Mouse (Mus musculus) NIH3T3 (cell line): ENCODE measurements at regions not wholly inside any gene's neighbourhood (a gene's known extent, or its start where the extent isn't known, plus 50 kb on each side); places are given as distances from the start of the nearest gene placed in this dataset.

ENCODE experiments used
- DNase-seq: peaks from one replicate; pipeline ENCODE4 v3.0.0-alpha.2; 2012; ENCODE audit warnings: low read depth

- peak; percentile 50 for DNase-seq
These were observed 144.5 kb downstream of the Ttc32 start for GRCm38 (mm10) chr12:9174327-9174726.

- peak; percentile 71 for DNase-seq
These were observed 146.4 kb downstream of the Ttc32 start for GRCm38 (mm10) chr12:9176198-9176597.

GRCm38 (mm10) chr12:9178626-9179025 is 148.8 kb downstream of the Ttc32 start:
- peak; percentile 48 for DNase-seq

- no peak for DNase-seq
These were observed 150.9 kb downstream of the Ttc32 start for GRCm38 (mm10) chr12:9180677-9181076.

- peak; percentile 20 for DNase-seq
These were observed 161.9 kb downstream of the Ttc32 start for GRCm38 (mm10) chr12:9191721-9192120.

GRCm38 (mm10) chr12:9199321-9199720 is 169.5 kb downstream of the Ttc32 start:
- peak; percentile 28 for DNase-seq

- DNase-seq: no peak
These were observed 182.4 kb downstream of the Ttc32 start for GRCm38 (mm10) chr12:9212211-9212610.

- DNase-seq: peak; percentile 56
These were observed 195.2 kb downstream of the Ttc32 start for GRCm38 (mm10) chr12:9224971-9225370.

GRCm38 (mm10) chr12:9227901-9228300 is 198.1 kb downstream of the Ttc32 start:
- no peak for DNase-seq

- peak; percentile 49 for DNase-seq
These were observed 198.7 kb downstream of the Ttc32 start for GRCm38 (mm10) chr12:9228486-9228885.

GRCm38 (mm10) chr12:9229981-9230380 is 200.2 kb downstream of the Ttc32 start:
- DNase-seq: peak; percentile 44

GRCm38 (mm10) chr12:9230576-9230975 is 200.8 kb downstream of the Ttc32 start:
- no peak for DNase-seq

GRCm38 (mm10) chr12:9232431-9232830 is 202.6 kb downstream of the Ttc32 start:
- peak; percentile 79 for DNase-seq

- no peak for DNase-seq
These were observed 206.1 kb downstream of the Ttc32 start for GRCm38 (mm10) chr12:9235866-9236265.

GRCm38 (mm10) chr12:9237538-9237937 is 207.7 kb downstream of the Ttc32 start:
- peak; percentile 77 for DNase-seq

GRCm38 (mm10) chr12:9237955-9238354 is 208.2 kb downstream of the Ttc32 start:
- no peak for DNase-seq

GRCm38 (mm10) chr12:9247506-9247905 is 217.7 kb downstream of the Ttc32 start:
- DNase-seq: peak; percentile 84

GRCm38 (mm10) chr12:9251772-9252171 is 222.0 kb downstream of the Ttc32 start:
- DNase-seq: peak; percentile 67

GRCm38 (mm10) chr12:9253306-9254074 is 223.7 kb downstream of the Ttc32 start:
- DNase-seq: no peak

- DNase-seq: peak; percentile 55
These were observed 224.6 kb downstream of the Ttc32 start for GRCm38 (mm10) chr12:9254301-9254860.

- DNase-seq: no peak
These were observed 226.1 kb downstream of the Ttc32 start for GRCm38 (mm10) chr12:9255661-9256486.

- DNase-seq: no peak
These were observed 226.7 kb downstream of the Ttc32 start for GRCm38 (mm10) chr12:9256487-9256820.

GRCm38 (mm10) chr12:9258221-9258620 is 228.4 kb downstream of the Ttc32 start:
- DNase-seq: no peak
